Mouse (Mus musculus) c-Kit-positive CD71-negative TER-119-negative erythroid progenitor cells, embryonic 14.5 days (primary cell): Measurements from ENCODE around the gene Gm45213.

Experiments
- DNase-seq: peaks from one replicate; pipeline ENCODE4 v3.0.0-alpha.2; 2013; ENCODE audit warnings: low read depth

Gm45213 gene

GRCm38 (mm10) chr7:66043552-66044459 is at the start of gene Gm45213:
Gm45213 (plus strand) TSS chr7:66043602.
- no peak for DNase-seq

GRCm38 (mm10) chr7:66001035-66001754 is 42.2 kb upstream of the Gm45213 start:
- DNase-seq, result no peak

- no peak for DNase-seq
Observed at GRCm38 (mm10) chr7:66001797-66002196, 41.6 kb upstream of the Gm45213 start.

- DNase-seq, result no peak
Observed at GRCm38 (mm10) chr7:66003447-66003846, 40.0 kb upstream of the Gm45213 start.

- DNase-seq, result no peak
Observed at GRCm38 (mm10) chr7:66003865-66004638, 39.4 kb upstream of the Gm45213 start.

GRCm38 (mm10) chr7:66005066-66005465 is 38.3 kb upstream of the Gm45213 start:
- DNase-seq, result no peak

GRCm38 (mm10) chr7:66008161-66008891 is 35.1 kb upstream of the Gm45213 start:
- DNase-seq, result no peak

- DNase-seq, result no peak
Observed at GRCm38 (mm10) chr7:66008892-66009273, 34.5 kb upstream of the Gm45213 start.

GRCm38 (mm10) chr7:66010518-66010917 is 32.9 kb upstream of the Gm45213 start:
- no peak for DNase-seq

- DNase-seq, result no peak
Observed at GRCm38 (mm10) chr7:66027747-66028146, 15.7 kb upstream of the Gm45213 start.

- DNase-seq, result no peak
Observed at GRCm38 (mm10) chr7:66028766-66029512, 14.5 kb upstream of the Gm45213 start.

- DNase-seq, result no peak
Observed at GRCm38 (mm10) chr7:66036809-66037208, 6.6 kb upstream of the Gm45213 start.

- no peak for DNase-seq
Observed at GRCm38 (mm10) chr7:66038261-66038660, 5.1 kb upstream of the Gm45213 start.

- DNase-seq, result no peak
Observed at GRCm38 (mm10) chr7:66038730-66039129, 4.7 kb upstream of the Gm45213 start.

- no peak for DNase-seq
Observed at GRCm38 (mm10) chr7:66040026-66040814, 3.2 kb upstream of the Gm45213 start.

GRCm38 (mm10) chr7:66044617-66045016 is 1.2 kb downstream of the Gm45213 start:
- DNase-seq, result no peak

GRCm38 (mm10) chr7:66046921-66047918 is 3.8 kb downstream of the Gm45213 start:
- no peak for DNase-seq

GRCm38 (mm10) chr7:66047975-66048374 is 4.6 kb downstream of the Gm45213 start:
- DNase-seq, result no peak
